Mouse (Mus musculus) liver, postnatal 0 days (tissue): ENCODE measurements at regions not wholly inside any gene's neighbourhood (a gene's known extent, or its start where the extent isn't known, plus 50 kb on each side); places are given as distances from the start of the nearest gene placed in this dataset.

Experiments used
- CTCF ChIP-seq: sonication (generic); IDR thresholded peaks from 2 replicates; pipeline ENCODE4 v1.5.1; 2016; ENCODE audit warnings: antibody characterized with exemption, low read depth
- EP300 ChIP-seq: IDR thresholded peaks from 2 replicates; pipeline ENCODE4 v1.6.1; 2016; ENCODE audit warnings: antibody characterized with exemption, low read depth, mild to moderate bottlenecking

DNA sequence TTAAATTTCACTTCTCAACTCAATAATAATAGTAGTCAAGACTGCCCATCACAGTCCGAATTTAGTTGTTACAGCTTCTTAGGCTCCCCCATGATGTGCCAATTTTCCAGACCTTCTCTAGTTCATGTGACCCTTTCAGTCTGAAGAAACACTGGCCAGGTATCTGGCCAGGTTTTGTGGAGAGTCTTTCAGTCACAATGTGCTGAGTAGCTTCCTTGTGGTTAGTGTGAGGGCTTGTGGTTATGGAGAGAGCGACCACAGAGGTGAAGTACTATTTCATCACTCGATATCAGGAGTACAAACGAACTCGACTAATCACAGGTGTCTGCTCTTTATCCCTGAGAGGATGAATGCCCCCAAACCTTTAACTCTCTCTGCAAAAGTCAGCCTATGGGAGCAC, 56.0 kb upstream of the F13a1 start:
- no peak for TF ChIP-seq CTCF
- TF ChIP-seq EP300, result no peak
